Mouse (Mus musculus) heart, adult 2 months (tissue): Measurements from ENCODE around the gene Zfp692. TPM values are rescaled to one million over a fixed set of nuclear protein-coding genes. Genes with fewer than 3 reads are reported as not detected.

Experiments
- DNase-seq, 2 experiments: peaks; one replicate each; pipeline ENCODE4 v3.0.0; 2021
- H3K27ac ChIP-seq: fragments of 200-600 bp; 2 replicates; pipeline ENCODE4 v1.8.1; 2022
- H3K27me3 ChIP-seq: fragments of 200-500 bp; 2 replicates; pipeline ENCODE4 v1.6.1; 2012; ENCODE audit warnings: mild to moderate bottlenecking, low read length, inconsistent platforms, mixed read lengths; ENCODE audit not compliant: control insufficient read depth, insufficient read depth
- H3K36me3 ChIP-seq: fragments of 200-500 bp; 2 replicates; pipeline ENCODE4 v1.6.1; 2012; ENCODE audit warnings: low read length, inconsistent platforms; ENCODE audit not compliant: control insufficient read depth, insufficient read depth
- H3K4me1 ChIP-seq: fragments of 200-500 bp; 2 replicates; pipeline ENCODE4 v1.6.1; 2011; ENCODE audit warnings: low read length; ENCODE audit not compliant: control insufficient read depth, insufficient read depth
- H3K4me3 ChIP-seq: fragments of 200-600 bp; 2 replicates; pipeline ENCODE4 v1.8.1; 2022
- H3K79me2 ChIP-seq: fragments of 200-500 bp; replicated peaks from 2 replicates; pipeline ENCODE4 v1.6.1; 2012; ENCODE audit warnings: mild to moderate bottlenecking, inconsistent platforms, low read length, moderate library complexity, mixed read lengths; ENCODE audit not compliant: control insufficient read depth, insufficient read depth
- H3K9ac ChIP-seq: fragments of 200-500 bp; 2 replicates; pipeline ENCODE4 v1.6.1; 2012; ENCODE audit warnings: low read depth, mild to moderate bottlenecking, control low read depth, inconsistent platforms, low read length, mixed read lengths
- CTCF ChIP-seq: fragments of 200-600 bp; IDR thresholded peaks from 2 replicates; pipeline ENCODE4 v1.8.1; 2022; ENCODE audit warnings: antibody characterized with exemption, mild to moderate bottlenecking, moderate library complexity
- EP300 ChIP-seq: fragments of 200-500 bp; IDR thresholded peaks from 2 replicates; pipeline ENCODE4 v1.6.1; 2011; ENCODE audit warnings: low read depth, low read length, control low read depth; ENCODE audit not compliant: insufficient read depth
- POLR2A ChIP-seq: fragments of 200-500 bp; IDR thresholded peaks from 2 replicates; pipeline ENCODE4 v1.6.1; 2011; ENCODE audit warnings: mild to moderate bottlenecking, low read depth, low read length, control low read depth; ENCODE audit not compliant: insufficient read depth
- WGBS: fragments of 180-500 bp; shearing (Covaris S2); methylation state at CpG from one replicate; pipeline ENCODE4 v1.1.7; 2018; 5-methylcytosine and 5-hydroxymethylcytosine counted together
- intact Hi-C: fragments of 180-260 bp; cut with DNase I; formaldehyde crosslinking; loops from one replicate; pipeline ENCODE4 v1.15.1; 2025
- polyA plus RNA-seq: library from polyadenylated mRNA; depleted of rRNA; stranded (reverse); fragments of >200 nt; gene quantifications from 2 replicates; pipeline ENCODE4 v1.2.3, GENCODE M21; 2012
- total RNA-seq, 2 experiments: library from RNA; stranded (reverse); gene quantifications; 2 replicates each; pipeline ENCODE4 v1.2.3; 2021

Gene Zfp692
- total and polyA plus RNA-seq, 3 experiments: 3.1 to 9.8 (median 4.4) TPM

DNA sequence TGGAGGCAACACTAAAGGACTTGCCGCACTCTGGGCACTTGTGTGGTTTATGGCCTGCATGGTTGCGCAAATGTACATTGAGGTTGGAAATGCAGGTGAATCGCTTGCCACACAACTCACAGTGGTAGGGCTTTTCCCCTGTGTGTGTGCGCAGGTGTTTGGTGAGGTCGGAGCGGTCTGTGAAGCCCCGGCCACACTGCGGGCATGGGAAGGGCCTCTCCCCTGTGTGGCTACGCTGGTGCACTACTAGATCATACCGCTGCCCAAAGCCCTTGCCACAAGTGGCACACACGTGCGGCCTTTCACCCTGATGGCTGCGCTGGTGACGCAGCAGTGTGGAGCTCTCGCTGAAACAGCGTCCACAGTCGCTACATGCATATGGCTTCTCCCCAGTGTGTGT lies 9.5 kb downstream of the Zfp692 start:
- Histone ChIP-seq H3K27me3 (no peaks in the 10 kb centered on the region), H3K4me3 (no peak overlapping the region), H3K27ac (no peak overlapping the region), H3K4me1 (no peaks in the 10 kb centered on the region), H3K79me2 (no peaks in the 10 kb centered on the region), H3K36me3 (peaks cover 12% of the 10 kb centered on the region), H3K9ac (no peak overlapping the region)
- no peak for TF ChIP-seq CTCF
- peak; percentile 14; the same call in 1 of the 2 replicates for TF ChIP-seq POLR2A
- TF ChIP-seq EP300: no peak
- no peak for DNase-seq
- 88% methylated on average over 17 of the region's 17 CpGs for WGBS
- intact Hi-C loops: no loop called here

GRCm38 (mm10) chr11:58316768-58317390 lies 10.0 kb downstream of the Zfp692 start:
- Histone ChIP-seq H3K79me2 (no peaks in the 10 kb centered on the region), H3K9ac (no peak overlapping the region), H3K36me3 (peaks cover 17% of the 10 kb centered on the region), H3K4me1 (peaks cover 2% of the 10 kb centered on the region), H3K27me3 (no peaks in the 10 kb centered on the region), H3K4me3 (no peak overlapping the region), H3K27ac (no peak overlapping the region)
- no peak for TF ChIP-seq EP300
- no peak for TF ChIP-seq CTCF
- TF ChIP-seq POLR2A: no peak
- intact Hi-C loops: no loop called here
- WGBS: 76% methylated on average over 28 of the region's 28 CpGs
- no peak for DNase-seq

DNA sequence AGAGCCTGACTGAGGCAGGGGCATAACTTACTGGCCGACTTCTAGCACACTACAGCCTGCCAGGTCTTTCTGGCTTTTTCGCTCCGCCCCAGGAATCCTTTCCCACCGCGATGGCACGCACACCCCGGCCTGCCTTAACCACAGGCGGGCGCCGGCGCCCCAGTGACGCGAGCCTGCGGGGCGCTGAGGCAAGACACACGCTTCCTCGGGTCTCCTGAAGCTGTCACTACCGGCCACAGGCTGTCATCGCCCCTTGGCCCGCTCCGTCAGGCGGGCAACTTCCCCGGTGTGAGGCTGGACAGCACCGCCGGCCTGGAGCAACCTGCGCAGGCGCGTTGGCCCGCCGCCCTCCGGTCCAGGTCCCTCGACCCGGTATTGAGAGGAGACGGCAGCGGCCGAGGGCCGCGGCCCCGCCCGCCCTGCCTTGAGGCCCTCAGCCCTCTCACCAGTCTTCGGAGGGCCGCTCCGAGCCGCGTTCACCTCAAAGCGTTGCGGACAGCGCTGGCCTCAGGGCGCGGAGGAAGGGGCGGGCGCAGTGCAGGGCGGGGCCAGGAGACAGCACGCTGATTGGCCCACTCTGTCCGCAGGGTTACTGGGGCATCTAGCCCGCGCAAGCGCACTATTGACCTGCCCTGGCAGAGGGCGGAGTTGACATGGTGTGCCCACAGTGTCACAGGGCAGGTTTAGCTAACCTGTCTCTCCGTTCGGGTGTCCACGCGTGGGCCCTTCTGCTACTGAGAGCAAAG lies 16.1 kb downstream of the Zfp692 start:
- H3K27ac ChIP-seq: peak overlapping the region; percentile 97
- peak overlapping the region; percentile 86 for H3K9ac ChIP-seq
- no peaks in the 10 kb centered on the region for H3K27me3 ChIP-seq
- no peaks in the 10 kb centered on the region for H3K79me2 ChIP-seq
- peaks cover 20% of the 10 kb centered on the region for H3K36me3 ChIP-seq
- under 1% methylated on average over 63 of the region's 63 CpGs for WGBS
- peaks cover 7% of the 10 kb centered on the region for H3K4me1 ChIP-seq
- intact Hi-C loops: loop anchor here (2.0 to 10.0 kb wide), 2 partner anchors 16 to 518 kb away; partner anchors contain the start of genes Sap30l and Zfp692
- peak; percentile 97 to 98 for DNase-seq
- peak overlapping the region; percentile 77 for H3K4me3 ChIP-seq
- peak; percentile 97 for TF ChIP-seq POLR2A
- no peak for TF ChIP-seq CTCF
- TF ChIP-seq EP300: peak; percentile 86; the same call in 1 of the 2 replicates

DNA sequence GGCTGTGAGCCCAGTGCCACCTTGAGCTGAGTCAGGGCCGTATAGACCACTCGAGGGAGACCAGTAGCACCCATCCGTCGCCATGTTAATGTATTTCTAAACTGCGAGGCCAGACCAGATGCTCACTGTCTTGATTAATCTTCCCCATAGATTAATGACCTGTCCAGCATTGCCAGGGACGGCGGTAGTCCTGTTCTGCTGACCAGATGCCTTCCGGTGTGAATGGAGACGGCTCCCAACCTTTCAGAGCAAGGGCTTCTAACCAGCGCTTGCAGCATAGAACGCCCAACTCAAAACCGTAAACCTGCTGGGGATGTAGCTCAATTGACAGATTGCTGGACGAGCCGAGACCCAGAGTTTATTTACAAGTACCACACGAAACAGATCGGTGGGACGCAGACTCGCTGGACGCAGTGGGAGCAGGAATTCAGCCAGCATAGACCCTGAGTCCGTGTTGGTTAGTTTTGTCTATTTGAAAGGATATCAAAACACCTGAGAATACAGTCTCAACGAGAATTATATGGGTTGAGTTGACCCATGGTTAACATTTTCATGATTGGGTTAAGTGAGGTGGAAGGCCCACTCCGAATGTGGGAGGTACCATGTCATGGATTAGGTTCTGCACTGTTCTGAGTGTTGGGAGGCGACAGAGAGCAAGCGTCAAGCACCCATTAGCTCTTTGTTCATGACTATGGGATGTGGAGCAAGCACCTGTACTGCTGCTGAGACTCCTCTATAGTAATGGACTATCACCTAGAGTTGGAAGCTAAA lies 16.9 kb downstream of the Zfp692 start:
- Histone ChIP-seq H3K4me1 (peaks cover 7% of the 10 kb centered on the region), H3K27me3 (no peaks in the 10 kb centered on the region), H3K9ac (peak overlapping the region; percentile 86), H3K36me3 (peaks cover 20% of the 10 kb centered on the region), H3K27ac (peak overlapping the region; percentile 97), H3K4me3 (peak overlapping the region; percentile 77), H3K79me2 (no peaks in the 10 kb centered on the region)
- no peak for TF ChIP-seq EP300
- TF ChIP-seq CTCF: no peak
- no peak for DNase-seq
- 11% methylated on average over 24 of the region's 24 CpGs for WGBS
- intact Hi-C loops: loop anchor here (2.0 to 10.0 kb wide), 2 partner anchors 17 to 519 kb away; partner anchors contain the start of genes Sap30l and Zfp692

GRCm38 (mm10) chr11:58324614-58325229 lies 17.9 kb downstream of the Zfp692 start:
- H3K4me3 ChIP-seq: no peak overlapping the region
- H3K27ac ChIP-seq: no peak overlapping the region
- peaks cover 2% of the 10 kb centered on the region; the same call in 1 of the 2 replicates for H3K79me2 ChIP-seq
- no peaks in the 10 kb centered on the region for H3K27me3 ChIP-seq
- H3K9ac ChIP-seq: no peak overlapping the region
- intact Hi-C loops: loop anchor here (10.0 kb wide), 1 partner anchor 520 kb away; the partner anchor contains the start of gene Sap30l
- WGBS: 82% methylated on average over 3 of the region's 3 CpGs
- peaks cover 21% of the 10 kb centered on the region for H3K36me3 ChIP-seq
- H3K4me1 ChIP-seq: peaks cover 10% of the 10 kb centered on the region
- DNase-seq: peak in 1 of 2 experiments; percentile 2
- TF ChIP-seq POLR2A: no peak
- no peak for TF ChIP-seq EP300
- no peak for TF ChIP-seq CTCF
